Mouse (Mus musculus): ENCODE results near the gene Abat.

GRCm38 (mm10) chr16:8509894-8510293, 3.3 kb upstream of the Abat start:
- TF ChIP-seq TAL1 (IDR thresholded peaks at IDR 0.05; ENCODE audit: low read length): no peak
- TF ChIP-seq GATA1 (IDR thresholded peaks at IDR 0.05; ENCODE audit: low read length): no peak

All from erythroblast, embryonic 14.5 days (primary cell).